Mouse (Mus musculus) liver, postnatal 0 days (tissue): ENCODE measurements around the gene Gm21987.

Source experiments
- CTCF ChIP-seq: sonication (generic); IDR thresholded peaks from 2 replicates; pipeline ENCODE4 v1.5.1; 2016; ENCODE audit warnings: antibody characterized with exemption, low read depth
- EP300 ChIP-seq: IDR thresholded peaks from 2 replicates; pipeline ENCODE4 v1.6.1; 2016; ENCODE audit warnings: antibody characterized with exemption, low read depth, mild to moderate bottlenecking

DNA sequence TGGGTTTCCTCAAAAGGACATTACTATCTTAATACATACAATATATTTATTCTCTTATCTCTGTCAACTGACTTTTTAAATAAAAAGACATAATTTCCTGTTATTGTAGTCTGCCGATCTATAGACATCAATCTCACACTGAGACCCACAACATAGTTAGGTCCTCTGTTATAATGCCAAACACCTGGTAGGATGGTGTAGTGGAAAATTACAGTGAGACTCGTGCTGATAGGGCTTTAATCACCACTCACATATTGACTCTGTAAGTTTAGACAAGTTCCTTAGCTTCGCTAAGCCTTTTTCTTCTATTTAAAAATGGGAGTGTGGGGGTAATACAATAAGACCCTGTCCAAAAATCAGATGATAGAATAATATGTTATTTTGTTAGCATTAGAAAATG, 13.0 kb downstream of the Gm21987 start:
- TF ChIP-seq CTCF (no peak), EP300 (no peak)
